Mouse (Mus musculus) MN1 (cell line): ENCODE data around the gene Cdc37.
A peak's percentile ranks its signal among the peaks of the same experiment; 100 is the strongest.
"Not testable (repeated sequence)": the region's sequence is repeated elsewhere in the genome, so short reads cannot be mapped to it uniquely, and the experiment has no call there.

Experiments used
- DNase-seq: peaks from one replicate; pipeline ENCODE4 v3.0.0-alpha.2; 2016; ENCODE audit warnings: low spot score

The Cdc37 gene

GRCm38 (mm10) chr9:21149654-21150419 lies at the start of gene Cdc37:
Gene Cdc37 (minus strand): TSS chr9:21149982.
- DNase-seq, result peak; percentile 93

DNA sequence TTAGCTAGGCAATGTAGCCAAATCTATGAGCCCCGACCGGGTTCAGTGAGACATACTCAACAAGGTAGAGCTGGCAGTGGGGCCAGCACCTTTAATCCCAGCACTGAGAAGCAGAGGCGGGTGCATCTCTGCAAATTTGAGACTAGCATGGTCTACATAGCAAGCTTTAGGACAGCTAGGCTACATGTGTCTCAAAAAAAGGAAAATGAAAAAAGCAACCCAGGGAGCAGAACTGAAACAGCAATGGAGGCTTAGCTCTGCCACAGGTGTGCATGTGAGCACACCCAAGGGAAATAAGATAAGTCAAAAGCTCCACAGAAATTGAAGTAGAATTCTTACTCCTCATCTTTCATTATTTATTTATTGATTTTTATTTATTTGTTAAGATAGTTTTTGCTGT lies 49.2 kb upstream of the Cdc37 start:
- DNase-seq, result no peak

GRCm38 (mm10) chr9:21197981-21198380 lies 48.2 kb upstream of the Cdc37 start:
- peak; percentile 14 for DNase-seq

DNA sequence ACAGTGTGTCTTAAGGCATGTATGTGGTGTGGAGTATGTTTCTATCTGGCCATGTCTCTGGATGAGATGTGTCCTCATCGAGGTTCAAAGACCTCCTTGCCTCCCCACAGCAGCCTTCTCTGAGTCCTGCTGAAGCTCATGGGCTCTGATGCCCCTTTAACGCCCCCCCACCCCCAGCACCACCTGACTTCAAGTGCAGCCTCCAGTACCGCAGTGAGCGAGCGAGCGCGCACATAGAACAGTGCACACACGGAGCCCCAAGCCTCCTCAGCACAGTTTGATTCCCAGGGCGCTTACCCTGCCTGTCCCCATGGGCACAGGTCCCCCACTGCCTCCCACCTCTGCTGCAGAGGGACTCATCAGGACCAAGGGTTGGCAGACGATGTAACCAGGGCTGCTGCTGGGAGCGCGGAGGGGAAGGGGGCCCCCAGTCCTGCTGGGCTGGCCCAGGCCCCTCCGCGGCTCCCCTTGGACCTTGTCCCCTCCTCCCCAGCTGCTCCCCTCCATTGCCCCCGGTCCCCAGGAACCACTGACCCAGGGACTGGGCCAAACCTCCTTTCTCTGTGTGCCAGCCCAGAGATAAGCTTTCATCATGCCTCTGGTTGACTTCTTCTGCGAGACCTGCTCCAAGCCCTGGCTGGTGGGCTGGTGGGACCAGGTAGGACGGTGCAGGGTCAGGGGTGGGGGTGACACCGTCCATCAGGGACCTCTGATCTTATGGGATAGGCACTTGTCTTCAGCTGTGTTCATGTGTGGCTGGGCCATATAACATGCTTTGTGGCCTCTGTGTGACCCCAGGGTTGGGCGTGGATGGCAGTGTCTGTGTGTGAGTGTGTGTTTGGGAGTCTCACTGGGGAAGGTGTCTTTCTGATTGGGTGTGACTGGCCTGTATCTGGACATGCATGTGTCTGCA lies 47.0 kb upstream of the Cdc37 start:
- no peak for DNase-seq

DNA sequence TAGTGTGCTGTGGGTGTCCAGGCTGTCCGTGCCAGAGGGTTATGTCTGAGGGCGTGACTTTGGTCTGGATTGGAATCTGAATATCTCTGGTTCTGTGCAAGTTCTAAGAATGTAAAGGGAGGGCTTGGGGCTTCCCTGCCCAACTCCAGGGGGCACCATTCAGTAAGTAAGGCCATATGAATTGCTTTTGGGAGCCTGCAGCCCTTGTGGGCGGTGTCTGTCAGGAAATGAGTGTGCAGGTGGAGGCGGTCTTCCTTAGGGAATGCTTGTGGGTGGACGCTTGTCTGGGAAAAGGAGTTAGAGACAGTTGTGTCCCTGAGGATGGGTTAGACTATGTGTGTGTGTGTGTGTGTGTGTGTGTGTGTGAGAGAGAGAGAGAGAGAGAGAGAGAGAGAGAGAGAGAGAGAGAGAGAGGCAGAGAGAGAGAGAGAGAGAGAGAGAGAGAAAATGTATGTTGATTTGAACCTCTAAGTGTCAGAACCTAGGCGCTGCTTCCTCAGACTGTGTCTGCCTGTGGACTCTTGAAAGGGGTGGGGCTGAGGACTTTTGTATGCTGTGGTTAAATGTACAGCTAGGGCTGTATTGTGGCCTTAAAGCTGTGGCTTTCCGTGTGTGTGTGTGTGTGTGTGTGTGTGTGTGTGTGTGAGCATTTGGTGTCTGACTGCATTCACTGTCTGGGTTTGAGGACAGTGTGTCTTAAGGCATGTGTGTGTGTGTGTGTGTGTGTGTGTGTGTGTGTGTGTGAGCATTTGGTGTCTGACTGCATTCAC lies 46.1 kb upstream of the Cdc37 start:
- not testable (repeated sequence) for DNase-seq

DNA sequence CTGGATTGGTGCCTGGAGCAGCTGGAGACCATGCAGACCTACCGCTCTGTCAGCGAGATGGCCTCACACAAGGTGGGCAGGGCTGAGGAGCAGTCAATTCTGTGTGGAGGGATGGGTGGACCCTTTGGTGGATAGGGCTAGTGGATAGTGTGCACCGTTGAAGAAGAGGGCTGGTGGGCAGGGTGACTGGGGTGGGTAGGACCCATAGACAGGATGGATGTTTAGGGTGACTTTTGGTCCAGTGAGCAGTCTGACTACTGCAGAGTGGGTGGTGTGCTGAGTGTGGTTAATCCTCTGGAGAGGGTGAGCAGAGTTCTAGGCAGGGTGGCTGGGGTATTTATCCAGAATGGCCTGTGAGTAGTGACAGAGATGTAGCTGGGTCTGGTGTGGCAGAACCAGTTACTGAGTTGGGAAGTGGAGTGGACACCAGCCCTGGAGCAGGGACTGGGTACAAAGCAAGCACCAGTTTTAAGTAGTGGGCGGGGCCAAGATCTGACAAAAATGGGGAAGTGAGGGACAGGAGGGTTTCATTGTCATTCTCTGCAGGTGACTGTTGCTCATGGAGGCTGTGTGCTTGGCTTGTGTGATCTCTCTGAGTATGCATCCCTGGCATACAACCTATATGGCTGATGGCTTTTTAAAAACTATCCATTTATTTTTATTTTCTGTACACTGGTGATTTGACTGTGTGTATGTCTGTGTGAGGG lies 45.2 kb upstream of the Cdc37 start:
- no peak for DNase-seq

DNA sequence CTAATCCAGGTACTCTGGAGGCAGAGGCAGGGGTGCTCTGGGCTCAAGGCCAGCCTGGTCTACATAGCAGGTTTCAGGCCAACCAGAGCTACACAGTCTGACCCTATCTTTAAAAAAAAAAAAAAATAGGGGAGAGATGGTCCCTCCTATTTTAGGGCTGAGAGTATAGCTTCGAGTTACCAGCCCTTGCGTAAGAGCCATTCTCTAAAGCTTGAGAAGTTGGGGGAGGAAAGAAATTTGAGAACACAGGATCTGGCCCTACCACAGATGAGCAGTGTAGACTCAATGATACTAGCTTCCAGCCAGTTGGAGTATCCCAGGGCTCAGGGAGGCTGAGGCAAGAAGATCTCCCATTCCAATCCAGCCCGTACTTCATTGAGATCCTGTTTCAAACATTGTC lies 44.0 kb upstream of the Cdc37 start:
- DNase-seq, result no peak

GRCm38 (mm10) chr9:21190670-21191069 lies 40.9 kb upstream of the Cdc37 start:
- DNase-seq, result no peak

DNA sequence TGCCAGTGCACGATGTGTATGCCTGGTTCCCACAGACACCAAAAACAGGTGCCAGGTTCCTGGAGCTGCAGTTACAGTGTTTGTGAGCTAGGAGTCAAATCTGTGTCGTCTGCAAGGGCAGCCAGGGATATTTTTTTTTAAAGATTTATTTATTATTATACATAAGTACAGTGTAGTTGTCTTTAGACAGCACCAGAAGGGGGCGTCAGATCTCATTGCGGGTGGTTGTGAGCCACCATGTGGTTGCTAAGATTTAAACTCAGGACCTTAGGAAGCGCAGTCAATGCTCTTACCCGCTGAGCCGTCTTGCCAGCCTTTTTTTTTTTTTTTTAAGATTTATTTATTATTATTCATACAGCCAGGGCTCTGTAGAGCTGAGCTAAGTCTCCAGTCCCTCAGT lies 40.1 kb upstream of the Cdc37 start:
- DNase-seq, result no peak

DNA sequence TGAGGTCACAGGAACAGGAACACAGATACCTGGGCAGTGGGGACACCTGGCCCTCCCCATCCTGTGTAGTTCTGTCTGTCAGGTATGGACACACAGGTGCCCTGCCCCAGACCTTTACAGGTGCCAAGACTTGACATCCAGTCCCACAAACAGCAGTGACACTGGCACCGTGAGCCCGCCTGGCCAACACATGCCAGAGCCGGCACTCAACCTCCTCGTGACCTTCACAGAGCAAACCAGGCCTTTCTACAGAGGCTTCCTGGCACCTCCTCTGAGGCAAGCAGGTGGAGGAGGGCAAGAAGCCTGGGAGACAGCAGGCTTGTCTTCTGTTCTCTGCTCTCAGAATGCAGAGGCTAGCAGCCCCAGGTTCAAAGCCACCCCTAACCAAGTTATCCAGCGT lies 35.7 kb upstream of the Cdc37 start:
- DNase-seq, result no peak

DNA sequence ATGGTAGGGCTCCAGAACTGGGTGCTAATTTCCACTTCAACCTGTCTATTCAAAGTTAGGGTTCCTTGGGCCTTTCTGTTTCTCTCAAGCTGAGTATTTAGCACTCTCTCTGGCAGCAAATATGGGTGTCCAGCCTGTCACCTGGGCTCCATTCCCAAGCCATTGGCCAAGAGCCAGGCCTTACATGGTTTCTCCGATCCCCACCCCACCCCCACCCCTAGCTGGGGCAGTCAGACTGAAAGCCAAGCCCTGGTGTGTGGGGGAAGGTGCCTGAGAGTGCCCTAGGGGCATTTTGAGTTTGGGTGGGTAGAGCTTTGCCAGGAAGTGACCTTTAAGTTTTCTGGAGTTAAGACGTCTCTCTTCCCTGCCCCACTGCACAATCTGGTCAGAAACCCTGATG lies 35.0 kb upstream of the Cdc37 start:
- no peak for DNase-seq

DNA sequence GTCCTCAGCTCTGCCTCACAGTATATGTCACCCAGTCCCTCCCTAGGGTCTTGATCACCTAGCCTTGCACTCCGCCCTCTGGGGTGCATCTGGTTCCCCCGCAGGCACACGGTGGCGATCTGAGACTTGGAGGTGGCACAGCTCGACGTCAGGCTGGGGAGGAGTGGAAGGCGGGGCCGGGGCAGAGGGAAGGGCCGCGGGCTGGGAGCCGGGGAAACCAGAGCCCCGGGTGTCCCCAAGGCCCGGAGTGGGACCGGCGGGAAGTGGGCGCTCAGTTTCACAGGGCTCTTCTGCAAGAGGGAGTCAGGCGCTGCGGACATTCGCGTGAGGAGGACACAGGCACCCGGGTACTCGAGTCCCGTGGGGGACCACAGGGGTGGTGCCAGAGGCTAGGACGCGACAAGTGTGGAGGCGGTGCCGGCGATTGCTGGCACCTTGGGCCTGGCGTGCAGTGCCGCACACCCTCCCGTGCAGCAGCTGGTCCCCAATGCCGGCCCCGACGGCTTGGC lies 34.2 kb upstream of the Cdc37 start:
- DNase-seq, result no peak

DNA sequence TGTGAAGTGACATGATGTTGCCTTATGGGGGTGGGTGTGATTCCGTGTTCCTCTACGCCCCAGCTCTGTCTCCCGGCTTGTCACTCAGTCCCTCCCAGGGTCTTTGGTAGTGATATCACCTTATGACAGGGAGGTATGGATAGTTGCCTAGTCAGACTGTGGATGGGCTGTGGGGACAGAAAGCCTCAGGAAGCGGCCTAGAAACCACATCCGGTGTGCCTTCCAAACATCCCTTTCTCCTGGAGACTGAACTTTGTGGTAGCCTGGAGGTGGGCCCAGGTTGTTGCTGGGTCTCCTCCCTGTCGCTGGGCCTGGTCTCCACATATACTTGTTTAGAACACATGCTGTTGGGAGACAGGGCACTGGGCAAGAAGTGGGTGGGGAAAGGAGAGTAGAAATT lies 33.6 kb upstream of the Cdc37 start:
- no peak for DNase-seq

- DNase-seq, result no peak
Measured at GRCm38 (mm10) chr9:21181421-21182220, 31.8 kb upstream of the Cdc37 start.

- no peak for DNase-seq
Measured at GRCm38 (mm10) chr9:21180841-21181240, 31.1 kb upstream of the Cdc37 start.

GRCm38 (mm10) chr9:21180402-21180801 lies 30.6 kb upstream of the Cdc37 start:
- peak; percentile 63 for DNase-seq

DNA sequence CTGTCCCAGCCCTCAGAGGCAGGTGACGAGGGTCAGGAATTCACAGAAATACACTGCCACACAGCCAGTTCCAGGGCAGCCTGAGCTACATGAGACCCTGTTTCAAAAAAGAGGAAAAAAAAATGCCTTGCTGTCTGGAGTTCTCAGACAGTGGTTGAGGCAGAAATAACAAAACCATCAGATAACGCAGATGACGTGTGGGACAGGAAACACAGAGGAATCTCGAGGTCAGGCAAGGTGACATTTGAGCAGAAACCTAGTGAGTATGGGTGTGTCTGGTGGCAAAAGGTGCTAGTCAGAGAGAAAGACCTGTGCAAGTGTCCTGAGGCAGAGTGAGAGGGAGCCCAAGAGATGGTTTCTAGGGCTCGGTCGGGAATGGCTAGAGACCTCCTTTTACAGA lies 22.6 kb upstream of the Cdc37 start:
- no peak for DNase-seq

DNA sequence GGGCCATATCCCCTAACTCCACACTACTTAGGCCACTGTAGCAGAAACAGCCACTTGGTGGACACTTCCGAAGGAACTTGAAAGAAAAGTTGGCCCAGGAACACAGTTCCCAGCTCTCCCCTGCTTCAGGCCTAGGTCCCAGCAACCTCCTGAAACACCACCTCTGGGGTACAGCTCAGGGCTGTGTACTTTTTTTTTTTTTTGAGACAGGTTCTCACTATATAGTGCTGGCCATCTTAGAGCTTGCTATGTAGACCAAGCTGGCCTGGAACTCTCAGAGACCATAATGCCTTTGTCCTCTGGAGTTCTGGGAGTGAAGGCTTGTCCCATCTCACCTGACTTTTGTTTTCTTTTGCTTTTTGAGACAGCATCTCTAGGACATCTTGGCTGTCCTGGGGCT lies 19.4 kb upstream of the Cdc37 start:
- no peak for DNase-seq

DNA sequence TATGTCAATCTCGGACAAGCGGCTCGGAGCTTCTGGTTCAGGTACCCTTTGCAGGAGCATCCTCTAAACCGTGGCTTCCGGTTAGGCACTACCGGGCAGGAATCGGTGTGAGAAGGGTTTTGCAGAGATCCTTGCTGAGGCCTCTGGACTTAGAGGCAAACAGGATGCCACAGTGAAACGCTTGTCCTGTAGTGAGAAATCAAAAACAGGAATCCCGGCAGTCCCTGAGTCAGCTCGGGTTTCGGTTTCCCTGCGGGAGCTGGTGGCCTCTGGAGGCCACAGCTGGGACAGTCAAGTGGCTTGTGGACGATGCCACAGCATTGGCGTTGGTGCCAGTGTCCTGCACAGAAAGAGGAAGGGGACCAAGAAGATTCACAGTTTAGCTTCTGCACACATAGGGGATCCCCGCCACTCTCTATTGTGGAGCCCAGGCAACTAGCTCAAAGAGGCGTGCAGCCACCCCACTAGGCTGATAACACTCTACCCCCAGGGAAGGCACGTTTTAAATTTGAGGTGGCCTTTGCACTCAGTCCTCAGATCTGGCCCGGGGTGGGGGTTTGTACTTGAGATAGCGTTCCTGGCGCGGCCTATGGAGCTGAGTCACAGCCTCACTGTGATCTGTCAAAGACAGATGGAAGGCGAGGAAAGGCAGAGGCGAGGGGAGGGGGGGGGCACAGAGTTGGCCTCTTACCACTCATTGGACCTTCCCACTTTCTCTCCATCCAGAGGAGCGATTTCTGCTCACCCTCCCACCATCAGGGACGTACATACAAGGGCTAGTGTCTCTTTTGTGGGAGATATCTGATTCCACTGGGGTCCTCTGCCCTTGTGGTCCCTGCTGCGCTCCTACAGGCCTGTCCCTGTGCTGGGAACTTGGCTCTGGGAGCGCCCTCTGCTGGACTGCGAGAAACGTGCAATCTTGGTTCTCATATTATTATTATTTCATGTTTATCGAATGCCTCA lies 18.7 kb upstream of the Cdc37 start:
- peak; percentile 79 for DNase-seq
